Mouse (Mus musculus) lung, adult 2 months (tissue): ENCODE data around the gene Ttc12.

Source experiments
- CTCF ChIP-seq: fragments of 200-500 bp; IDR thresholded peaks from 2 replicates; pipeline ENCODE4 v1.5.1; 2011; ENCODE audit warnings: mild to moderate bottlenecking, low read length, control low read depth; ENCODE audit not compliant: insufficient read depth
- POLR2A ChIP-seq: fragments of 200-500 bp; IDR thresholded peaks from 2 replicates; pipeline ENCODE4 v1.6.1; 2011; ENCODE audit warnings: low read depth, mild to moderate bottlenecking, control low read depth, low read length, borderline replicate concordance; ENCODE audit errors: extremely low read depth

- no peak for TF ChIP-seq CTCF
- TF ChIP-seq POLR2A: no peak
These were observed 38.7 kb upstream of the Ttc12 start for GRCm38 (mm10) chr9:49524721-49525120.
